Mouse (Mus musculus) 3134 (cell line): Measurements from ENCODE around the gene Pdpn.
"Not testable (repeated sequence)": the region's sequence is repeated elsewhere in the genome, so short reads cannot be mapped to it uniquely, and the experiment has no call there.

Experiments
- DNase-seq: peaks from one replicate; pipeline ENCODE4 v3.0.0-alpha.2; 2011; ENCODE audit warnings: low spot score; ENCODE audit not compliant: insufficient read length; ENCODE audit errors: extremely low read depth

Pdpn gene

DNA sequence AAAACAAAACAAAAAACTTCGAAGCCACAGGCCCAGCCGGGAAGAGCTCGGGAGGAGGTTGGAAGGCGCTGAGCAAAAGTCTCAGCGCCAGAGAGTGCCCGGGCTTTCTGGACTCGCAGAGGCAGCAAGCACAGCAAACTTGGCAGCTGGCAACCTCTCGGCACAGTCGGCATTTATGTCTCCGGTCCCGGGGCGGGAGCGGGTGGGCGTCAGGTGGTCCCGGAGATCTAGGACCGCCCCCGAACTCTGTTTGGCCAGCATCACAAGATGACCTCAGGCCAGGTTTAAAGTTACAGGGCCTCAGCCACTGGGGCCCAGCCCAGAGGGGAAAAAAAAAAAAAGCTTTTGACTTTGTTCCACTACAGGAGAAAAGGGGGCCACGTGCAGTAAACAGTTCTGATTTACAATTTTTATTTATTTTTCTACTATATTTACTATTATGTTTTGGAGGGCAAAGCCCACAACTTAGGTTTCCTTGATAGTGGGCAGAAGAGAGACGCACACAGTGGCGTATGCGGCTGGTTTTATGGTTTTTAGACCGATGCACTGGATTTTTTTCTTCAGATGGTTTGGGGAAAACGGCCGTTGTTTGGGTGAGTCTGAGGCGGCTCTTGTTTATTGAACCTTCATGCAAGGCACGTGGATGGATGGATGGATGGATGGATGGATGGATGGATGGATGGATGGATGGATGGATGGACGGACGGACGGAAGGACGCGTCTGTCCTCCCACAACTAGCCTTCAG lies at the start of gene Pdpn:
Pdpn (minus strand) TSS at position 240 of the 746 bp plus-strand sequence.
- no peak for DNase-seq

DNA sequence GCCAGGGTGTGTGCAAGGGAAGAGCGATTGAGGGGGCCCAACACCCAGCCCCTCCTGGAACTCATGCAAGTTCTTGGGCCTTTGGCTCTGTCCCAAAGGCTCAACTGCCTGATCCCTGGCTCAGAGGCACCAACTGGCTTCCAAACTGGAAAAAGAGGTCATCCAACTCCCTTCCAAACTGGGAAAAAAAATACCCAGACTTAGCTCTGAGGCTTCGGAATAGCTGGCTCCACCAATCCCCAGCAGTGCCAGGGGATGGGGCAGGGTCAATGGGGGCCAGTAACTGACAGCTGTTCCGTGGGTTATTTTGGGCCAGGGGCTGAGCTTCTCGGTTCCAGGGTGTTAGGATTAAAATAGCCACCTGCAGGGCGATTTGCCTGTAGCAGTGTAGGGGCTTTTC lies 49.3 kb upstream of the Pdpn start:
- no peak for DNase-seq

GRCm38 (mm10) chr4:143345491-143345890 lies 46.1 kb upstream of the Pdpn start:
- not testable (repeated sequence) for DNase-seq

DNA sequence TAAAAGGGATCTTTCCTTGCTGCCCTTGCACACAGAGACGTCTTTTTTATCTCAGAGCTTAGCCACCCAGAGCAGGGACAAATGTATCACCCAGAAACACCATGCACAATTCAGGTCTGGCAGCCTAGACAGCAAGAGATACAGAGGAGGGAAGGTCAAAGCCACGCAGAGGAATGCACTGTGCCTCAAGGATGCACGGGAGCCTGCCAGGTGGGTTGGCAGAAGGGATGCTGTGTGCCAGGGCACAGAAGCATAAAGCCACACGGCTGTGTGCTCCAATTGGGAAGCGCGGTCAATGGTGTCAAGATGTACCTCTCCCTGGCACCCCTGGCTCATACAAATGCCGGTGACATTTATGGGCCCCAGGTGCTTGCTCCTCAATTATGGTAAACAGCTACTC lies 42.1 kb upstream of the Pdpn start:
- DNase-seq: no peak

GRCm38 (mm10) chr4:143339808-143340207 lies 40.4 kb upstream of the Pdpn start:
- DNase-seq: no peak

GRCm38 (mm10) chr4:143336096-143336495 lies 36.7 kb upstream of the Pdpn start:
- no peak for DNase-seq

GRCm38 (mm10) chr4:143334995-143335394 lies 35.6 kb upstream of the Pdpn start:
- DNase-seq: no peak

DNA sequence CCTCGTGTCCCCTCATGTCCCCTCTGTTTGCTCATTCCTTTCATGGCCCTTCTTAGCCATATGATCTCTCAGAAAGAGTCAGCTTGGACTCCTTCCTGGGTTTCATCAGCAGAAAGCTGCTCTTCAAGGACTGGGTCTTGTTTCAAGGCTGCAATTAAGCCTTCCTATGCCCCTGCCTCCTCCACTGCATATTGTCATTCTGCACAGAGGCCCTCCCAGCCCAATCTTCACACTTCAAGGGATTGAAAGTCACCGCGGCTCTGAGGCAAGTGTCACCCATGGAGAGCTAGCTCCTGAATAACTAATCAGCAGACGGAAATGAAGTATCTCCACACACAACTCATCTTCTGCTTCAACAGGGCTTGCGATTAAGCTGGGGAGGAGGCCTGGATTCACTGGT lies 34.8 kb upstream of the Pdpn start:
- DNase-seq: no peak

GRCm38 (mm10) chr4:143331787-143332186 lies 32.4 kb upstream of the Pdpn start:
- no peak for DNase-seq

DNA sequence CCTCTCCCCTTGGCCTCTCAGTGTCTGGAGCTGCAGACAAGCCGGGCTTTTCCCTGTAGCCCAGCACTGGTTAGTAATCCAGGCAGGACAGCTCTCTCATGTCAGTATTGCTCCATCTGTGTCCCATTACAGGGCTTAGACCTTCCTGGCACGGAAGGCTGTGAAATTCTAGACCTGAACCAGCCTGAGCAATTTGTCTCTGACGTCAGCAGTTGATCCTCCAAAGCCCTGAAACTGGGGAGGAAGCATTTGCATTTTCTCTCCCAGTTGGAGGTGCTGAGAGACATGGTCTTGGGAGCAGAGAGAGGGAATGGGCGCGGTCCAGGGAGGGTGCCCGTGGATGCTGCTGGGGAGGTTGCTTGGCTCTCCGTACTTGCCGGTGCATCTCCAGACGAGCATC lies 31.2 kb upstream of the Pdpn start:
- no peak for DNase-seq

GRCm38 (mm10) chr4:143325625-143325941 lies 26.2 kb upstream of the Pdpn start:
- no peak for DNase-seq

GRCm38 (mm10) chr4:143324925-143325624 lies 25.7 kb upstream of the Pdpn start:
- DNase-seq: no peak

GRCm38 (mm10) chr4:143324176-143324924 lies 25.0 kb upstream of the Pdpn start:
- DNase-seq: no peak

- no peak for DNase-seq
Measured at GRCm38 (mm10) chr4:143313299-143313698, 13.9 kb upstream of the Pdpn start.

DNA sequence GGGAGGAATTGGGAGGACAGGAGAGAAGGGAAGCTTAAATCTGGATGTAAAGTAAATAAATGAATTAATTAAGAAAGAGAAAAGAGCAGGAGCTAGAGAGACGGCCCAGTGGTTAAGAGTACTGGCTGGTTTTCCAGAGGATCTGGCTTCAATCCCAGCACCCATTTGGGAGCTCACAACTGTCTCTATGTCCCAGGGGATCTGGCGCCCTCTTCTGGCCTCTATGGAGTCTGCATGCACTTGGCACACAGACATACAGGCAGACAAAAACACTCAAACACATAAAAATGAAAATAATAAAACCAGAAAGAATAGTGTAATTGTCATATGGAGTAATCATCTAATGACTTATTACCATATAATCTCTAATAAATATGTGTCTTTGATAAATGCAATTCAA lies 12.0 kb upstream of the Pdpn start:
- DNase-seq: no peak

DNA sequence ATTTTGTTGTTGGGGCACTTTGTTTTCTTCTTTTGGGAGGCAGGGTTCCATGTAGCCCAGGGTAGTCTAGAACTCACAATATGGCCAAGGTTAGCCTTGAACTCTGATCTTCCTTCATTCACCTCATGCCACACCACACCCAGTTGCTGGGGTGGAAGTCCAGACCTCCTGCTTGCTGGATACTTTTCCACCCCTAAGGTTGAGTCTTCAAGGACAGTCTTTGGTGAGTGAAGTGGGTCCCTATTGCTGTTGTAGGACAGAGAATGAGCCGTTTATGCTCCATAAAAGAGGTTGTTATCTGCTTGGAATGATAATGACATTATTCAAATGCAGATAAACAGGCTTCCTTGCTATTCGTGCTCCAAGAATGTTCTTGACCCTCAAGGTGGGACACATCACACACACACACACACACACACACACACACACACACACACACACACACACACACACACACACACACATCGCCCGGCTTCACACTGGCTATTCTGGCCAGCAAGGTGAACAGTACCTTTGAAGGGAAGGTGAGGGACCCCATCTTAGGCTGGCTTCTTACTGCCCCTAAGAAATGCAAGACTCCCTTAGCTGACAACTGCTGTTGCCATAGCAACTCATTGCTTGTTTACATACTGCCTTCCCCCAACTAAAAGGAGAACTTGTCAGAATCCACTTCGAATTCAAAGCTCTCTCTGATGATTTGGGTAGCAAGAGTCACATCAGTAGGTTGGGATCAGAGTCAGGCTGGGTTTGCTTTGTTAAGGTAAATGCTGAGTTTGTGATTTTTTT lies 6.8 kb upstream of the Pdpn start:
- DNase-seq: no peak

DNA sequence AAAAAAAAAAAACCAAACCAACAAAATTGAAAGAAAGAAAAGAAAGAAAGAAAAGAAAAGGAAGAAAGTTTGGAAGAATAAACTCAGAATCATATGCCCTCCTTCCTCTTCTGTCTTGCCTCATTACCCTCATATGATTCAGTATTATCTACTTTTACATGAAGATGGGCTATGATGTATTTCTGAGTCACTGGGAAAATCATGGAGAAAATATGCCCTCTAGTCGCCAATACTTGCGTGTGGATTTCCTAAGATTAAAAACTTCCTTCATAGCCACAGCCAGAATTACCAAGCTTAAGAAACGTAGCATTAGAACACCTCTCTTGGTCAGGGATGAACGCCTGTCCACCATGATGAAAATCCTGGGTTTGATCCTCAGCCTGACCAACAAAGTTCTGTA lies 5.7 kb upstream of the Pdpn start:
- DNase-seq: no peak

DNA sequence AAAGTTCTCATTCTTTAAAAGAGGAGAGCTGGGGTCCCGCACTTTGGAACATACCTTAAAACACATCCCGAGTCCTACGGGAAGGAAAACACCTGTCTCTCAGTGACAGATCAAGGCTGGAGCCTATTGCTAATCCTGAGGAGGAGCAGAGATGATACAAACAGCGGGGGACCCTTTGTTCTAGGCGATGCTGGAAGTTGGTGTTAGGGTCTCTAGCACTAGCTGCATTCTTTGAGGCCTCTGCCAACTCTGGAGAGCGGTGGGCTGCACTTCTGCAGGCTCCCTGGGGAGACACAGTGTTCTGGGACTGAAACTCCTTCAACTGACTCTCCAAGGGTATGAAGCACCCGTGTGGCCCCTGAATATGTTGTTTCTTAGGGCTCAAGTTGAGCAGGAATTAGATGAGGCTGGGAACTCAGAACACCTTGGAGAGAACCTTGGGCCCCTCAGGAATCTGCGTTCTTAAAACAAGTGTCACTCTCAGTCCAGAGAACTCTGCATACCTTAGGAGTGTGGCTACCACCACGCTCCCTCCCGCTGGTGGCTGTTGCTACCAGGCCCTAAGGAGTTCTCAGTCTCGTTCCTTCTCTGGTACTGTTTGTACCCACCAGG lies 3.0 kb upstream of the Pdpn start:
- DNase-seq: no peak

DNA sequence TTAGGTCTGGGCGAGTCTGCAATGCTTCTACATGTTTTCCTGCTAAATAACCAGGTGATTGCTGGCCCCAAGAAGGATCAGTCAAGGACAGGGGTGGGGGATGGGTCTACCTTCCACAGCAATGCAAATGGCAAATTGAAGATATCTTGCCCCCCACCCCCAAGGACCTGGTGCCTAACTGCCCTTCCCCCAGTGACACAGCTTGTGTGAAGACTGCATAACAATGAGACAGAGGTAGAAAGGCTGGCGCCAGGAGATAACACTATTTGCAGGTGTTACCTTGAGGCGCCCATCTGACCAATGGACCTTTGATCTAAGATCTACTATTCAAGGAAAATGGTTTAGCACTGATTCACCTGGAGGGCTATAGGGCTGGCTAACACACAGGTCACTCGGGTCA lies 2.5 kb upstream of the Pdpn start:
- DNase-seq: no peak

DNA sequence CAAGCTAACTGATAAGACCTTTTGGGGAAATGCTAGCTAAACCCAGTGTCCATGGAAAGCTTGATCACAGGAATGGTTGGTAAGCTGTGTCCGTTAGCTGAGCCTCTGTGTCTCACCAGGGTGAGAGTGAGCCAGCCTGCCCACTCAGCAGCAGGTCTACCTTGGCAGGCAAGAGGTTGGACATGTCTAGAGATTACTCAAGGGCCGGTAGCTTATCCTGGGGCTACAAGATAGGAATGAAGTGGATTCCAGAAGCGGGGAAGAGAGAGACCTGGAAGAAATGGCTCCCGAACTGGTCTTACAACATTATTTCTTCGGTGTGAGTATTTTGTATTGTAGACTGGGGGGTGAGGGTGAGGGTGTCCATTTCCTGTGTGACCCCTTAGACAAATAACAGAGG lies 1.7 kb upstream of the Pdpn start:
- no peak for DNase-seq
